Mouse (Mus musculus) midbrain, embryonic 11.5 days (tissue): Measurements from ENCODE around the gene Hhat. TPM values are rescaled to one million over a fixed set of nuclear protein-coding genes. Genes with fewer than 3 reads are reported as not detected.

Experiments
- ATAC-seq: fragments of 200-750 bp; cut with Nextera tagmentation; 2 replicates; pipeline ENCODE4 v1.8.0; 2017; ENCODE audit warnings: moderate TSS enrichment, moderate library complexity; ENCODE audit not compliant: low FRiP score
- DNase-seq: peaks from one replicate; pipeline ENCODE4 v3.0.0; 2015; ENCODE audit warnings: low spot score; ENCODE audit errors: missing footprints
- H3K27ac ChIP-seq: fragments of 300-500 bp; sonication (generic); 2 replicates; pipeline ENCODE4 v1.5.1; 2014; ENCODE audit warnings: low read depth, low read length
- H3K27me3 ChIP-seq: fragments of 300-500 bp; sonication (generic); 2 replicates; pipeline ENCODE4 v1.6.1; 2014; ENCODE audit warnings: mild to moderate bottlenecking, low read length, moderate library complexity, mixed read lengths; ENCODE audit not compliant: control insufficient read depth, insufficient read depth
- H3K36me3 ChIP-seq: fragments of 300-500 bp; sonication (generic); 2 replicates; pipeline ENCODE4 v1.6.1; 2014; ENCODE audit warnings: mild to moderate bottlenecking, low read length, moderate library complexity, mixed read lengths; ENCODE audit not compliant: control insufficient read depth, insufficient read depth
- H3K4me1 ChIP-seq: fragments of 300-500 bp; sonication (generic); 2 replicates; pipeline ENCODE4 v1.6.1; 2014; ENCODE audit warnings: low read length; ENCODE audit not compliant: control insufficient read depth, insufficient read depth
- H3K4me2 ChIP-seq: fragments of 300-500 bp; sonication (generic); 2 replicates; pipeline ENCODE4 v1.6.1; 2014; ENCODE audit warnings: mild to moderate bottlenecking, moderate library complexity
- H3K4me3 ChIP-seq: fragments of 300-500 bp; sonication (generic); 2 replicates; pipeline ENCODE4 v1.5.1; 2014; ENCODE audit warnings: low read depth, low read length
- H3K9ac ChIP-seq: fragments of 300-500 bp; sonication (generic); 2 replicates; pipeline ENCODE4 v1.6.1; 2014; ENCODE audit warnings: low read length
- H3K9me3 ChIP-seq: fragments of 300-500 bp; sonication (generic); 2 replicates; pipeline ENCODE4 v1.6.1; 2016; ENCODE audit warnings: low read length; ENCODE audit not compliant: control insufficient read depth
- WGBS: fragments of 180-500 bp; shearing (Covaris S2); extraction: QIAGEN DNeasy Blood & Tissue Kit; methylation state at CpG from one replicate; pipeline ENCODE4 v1.1.7; 2014; 5-methylcytosine and 5-hydroxymethylcytosine counted together
- polyA plus RNA-seq: library from polyadenylated mRNA; unstranded; fragments of >200 nt; fragmentation: Nextera tagmentation; extraction: Ambion mirVana; gene quantifications from 2 replicates; pipeline ENCODE4 v1.2.1, GENCODE M21; 2014

Gene Hhat
- polyA plus RNA-seq, 1 experiment from 2014 or later: 11.0 TPM

GRCm38 (mm10) chr1:192520836-192521435, 250.1 kb downstream of the Hhat start:
- no peak overlapping the region for H3K4me2 ChIP-seq
- WGBS: 39% methylated on average over 13 of the region's 13 CpGs
- no peaks in the 10 kb centered on the region for H3K9me3 ChIP-seq
- no peak overlapping the region for H3K9ac ChIP-seq
- DNase-seq (no peak), ATAC-seq (no peak)
- no peaks in the 10 kb centered on the region for H3K36me3 ChIP-seq
- H3K27ac ChIP-seq: no peak overlapping the region
- peaks cover 11% of the 10 kb centered on the region for H3K4me1 ChIP-seq
- no peaks in the 10 kb centered on the region for H3K27me3 ChIP-seq
- H3K4me3 ChIP-seq: no peak overlapping the region

- no peak for DNase-seq
- Histone ChIP-seq H3K27ac (no peak overlapping the region), H3K4me3 (no peak overlapping the region), H3K27me3 (no peaks in the 10 kb centered on the region), H3K9me3 (no peaks in the 10 kb centered on the region), H3K4me1 (peaks cover 11% of the 10 kb centered on the region), H3K36me3 (no peaks in the 10 kb centered on the region), H3K4me2 (no peak overlapping the region), H3K9ac (no peak overlapping the region)
- ATAC-seq: no peak
- WGBS: 82% methylated on average over 1 of the region's 1 CpGs
Observed at GRCm38 (mm10) chr1:192519713-192520112, 251.3 kb downstream of the Hhat start.

GRCm38 (mm10) chr1:192515373-192515772, 255.7 kb downstream of the Hhat start:
- 83% methylated on average over 3 of the region's 3 CpGs for WGBS

GRCm38 (mm10) chr1:192512821-192513220, 258.2 kb downstream of the Hhat start:
- H3K27me3 ChIP-seq: no peaks in the 10 kb centered on the region
- H3K4me2 ChIP-seq: no peak overlapping the region
- WGBS: 100% methylated on average over 1 of the region's 1 CpGs
- no peak overlapping the region for H3K9ac ChIP-seq
- ATAC-seq: no peak
- no peak overlapping the region for H3K27ac ChIP-seq
- no peak for DNase-seq
- H3K36me3 ChIP-seq: no peaks in the 10 kb centered on the region
- no peaks in the 10 kb centered on the region for H3K4me1 ChIP-seq
- no peaks in the 10 kb centered on the region for H3K9me3 ChIP-seq
- no peak overlapping the region for H3K4me3 ChIP-seq

More at GRCm38 (mm10) chr1:192515373-192515772, 255.7 kb downstream of the Hhat start:
- Histone ChIP-seq H3K9me3 (no peaks in the 10 kb centered on the region), H3K27me3 (no peaks in the 10 kb centered on the region), H3K36me3 (no peaks in the 10 kb centered on the region), H3K27ac (no peak overlapping the region), H3K4me2 (no peak overlapping the region), H3K9ac (no peak overlapping the region), H3K4me1 (no peaks in the 10 kb centered on the region), H3K4me3 (no peak overlapping the region)
- no peak for DNase-seq
- ATAC-seq: no peak

DNA sequence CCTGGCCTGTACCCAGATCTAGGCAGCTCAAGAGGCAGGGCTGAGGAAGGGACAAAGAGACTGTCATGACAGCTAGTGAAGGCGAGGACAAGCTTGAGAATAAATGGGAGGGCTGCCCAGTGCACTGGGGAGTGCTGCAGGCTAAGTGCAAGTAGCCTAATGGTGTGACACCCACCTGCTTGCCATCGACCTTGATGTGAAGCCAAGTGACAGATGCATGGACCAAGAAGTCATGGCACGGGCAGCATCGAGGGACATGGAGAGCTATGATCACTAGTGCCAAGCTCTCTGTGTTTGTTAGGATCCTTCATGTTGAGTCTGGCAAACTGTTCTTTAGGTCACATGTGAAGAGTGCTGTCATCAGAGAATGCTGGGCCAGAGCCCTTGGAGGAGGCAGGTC, 267.4 kb downstream of the Hhat start:
- no peak for ATAC-seq
- 86% methylated on average over 4 of the region's 4 CpGs for WGBS
- Histone ChIP-seq H3K4me1 (no peaks in the 10 kb centered on the region), H3K4me3 (no peak overlapping the region), H3K9ac (no peak overlapping the region), H3K27me3 (no peaks in the 10 kb centered on the region), H3K27ac (no peak overlapping the region), H3K36me3 (no peaks in the 10 kb centered on the region), H3K9me3 (no peaks in the 10 kb centered on the region), H3K4me2 (no peak overlapping the region)
- no peak for DNase-seq

GRCm38 (mm10) chr1:192502835-192503234, 268.2 kb downstream of the Hhat start:
- Histone ChIP-seq H3K27ac (no peak overlapping the region), H3K9ac (no peak overlapping the region), H3K36me3 (no peaks in the 10 kb centered on the region), H3K4me1 (no peaks in the 10 kb centered on the region), H3K4me2 (no peak overlapping the region), H3K27me3 (no peaks in the 10 kb centered on the region), H3K9me3 (no peaks in the 10 kb centered on the region), H3K4me3 (no peak overlapping the region)
- ATAC-seq: no peak
- DNase-seq: no peak

DNA sequence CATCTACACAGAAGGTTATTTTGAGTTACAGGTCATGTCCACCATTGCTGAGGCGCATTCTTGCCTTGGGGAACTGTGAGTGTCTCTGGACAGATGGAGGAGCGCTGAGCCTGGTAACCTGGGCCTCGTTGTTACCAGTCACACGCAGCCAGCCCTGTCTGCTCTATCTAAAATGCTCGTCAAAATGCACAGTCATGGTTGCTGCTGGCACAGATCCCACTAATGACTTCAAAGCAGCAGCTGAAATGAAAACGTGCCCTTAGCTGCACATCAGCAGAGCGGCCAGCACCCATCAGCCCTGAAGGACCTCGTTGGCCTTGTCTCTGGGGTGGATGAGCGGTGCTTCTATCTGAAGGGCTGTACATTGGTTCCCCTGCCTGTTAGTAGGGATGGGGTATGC, 269.0 kb downstream of the Hhat start:
- no peak for ATAC-seq
- Histone ChIP-seq H3K36me3 (no peaks in the 10 kb centered on the region), H3K27ac (no peak overlapping the region), H3K4me2 (no peak overlapping the region), H3K4me3 (no peak overlapping the region), H3K9ac (no peak overlapping the region), H3K9me3 (no peaks in the 10 kb centered on the region), H3K27me3 (no peaks in the 10 kb centered on the region), H3K4me1 (no peaks in the 10 kb centered on the region)
- DNase-seq: no peak
- WGBS: 90% methylated on average over 9 of the region's 9 CpGs

- Histone ChIP-seq H3K27ac (no peak overlapping the region), H3K9me3 (no peaks in the 10 kb centered on the region), H3K9ac (no peak overlapping the region), H3K36me3 (no peaks in the 10 kb centered on the region), H3K4me1 (no peaks in the 10 kb centered on the region), H3K4me2 (no peak overlapping the region), H3K4me3 (no peak overlapping the region), H3K27me3 (no peaks in the 10 kb centered on the region)
- 84% methylated on average over 2 of the region's 2 CpGs for WGBS
- ATAC-seq (no peak), DNase-seq (no peak)
Observed at GRCm38 (mm10) chr1:192497505-192497904, 273.5 kb downstream of the Hhat start.

GRCm38 (mm10) chr1:192489908-192490825, 280.9 kb downstream of the Hhat start:
- Histone ChIP-seq H3K27me3 (no peaks in the 10 kb centered on the region), H3K4me3 (no peak overlapping the region), H3K4me1 (no peaks in the 10 kb centered on the region), H3K36me3 (no peaks in the 10 kb centered on the region), H3K4me2 (no peak overlapping the region), H3K9ac (no peak overlapping the region), H3K9me3 (no peaks in the 10 kb centered on the region), H3K27ac (no peak overlapping the region)
- DNase-seq (no peak), ATAC-seq (no peak)
- 81% methylated on average over 13 of the region's 13 CpGs for WGBS
